Mouse (Mus musculus) urinary bladder, adult 18-20 months (tissue): ENCODE measurements around the gene Zfp784.
A peak's percentile ranks its signal among the peaks of the same experiment; 100 is the strongest.
"Not testable (repeated sequence)": the region's sequence is repeated elsewhere in the genome, so short reads cannot be mapped to it uniquely, and the experiment has no call there.

ENCODE experiments used
- DNase-seq, 2 experiments: peaks; one replicate each; pipeline ENCODE4 v3.0.0; 2022; ENCODE audit warnings: low spot score in 2 of 2, mixed read lengths in 2 of 2

Zfp784 gene

DNA sequence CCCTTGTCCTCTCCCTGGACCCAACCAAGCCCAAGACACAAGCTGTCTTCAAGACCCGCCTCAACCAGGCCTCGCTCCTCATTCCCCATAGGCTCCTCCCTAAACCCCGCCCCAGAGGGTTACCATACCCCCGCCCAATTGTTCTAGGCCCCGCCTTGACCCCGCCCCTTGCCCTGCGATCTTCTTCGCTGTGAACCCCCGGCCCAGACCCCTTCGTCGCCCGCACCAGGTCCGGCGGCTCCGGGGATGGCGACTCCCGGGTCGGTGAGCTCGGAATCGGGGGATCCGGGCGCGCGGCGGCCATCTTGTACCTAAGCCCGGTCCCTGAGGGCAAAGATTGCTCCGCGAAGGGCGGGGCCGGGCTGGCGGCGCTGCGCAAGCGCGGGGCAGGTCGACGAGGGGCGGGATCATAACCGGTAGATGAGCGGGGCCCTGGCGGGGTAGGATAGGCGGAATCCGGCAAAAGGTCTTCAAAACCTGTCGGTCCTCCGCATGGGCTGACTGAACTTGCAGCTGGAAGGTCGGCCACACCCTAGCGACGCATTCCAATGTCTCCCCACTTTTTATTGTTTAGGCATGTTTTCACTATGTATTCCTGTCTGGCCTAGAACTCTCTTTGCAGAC, at the start of gene Zfp784:
Zfp784 (minus strand) TSS at position 338 of the 624 bp plus-strand sequence.
- peak; percentile 93 to 97 for DNase-seq

GRCm38 (mm10) chr7:5087886-5088285, 49.6 kb upstream of the Zfp784 start:
- no peak for DNase-seq

GRCm38 (mm10) chr7:5086921-5087440, 48.7 kb upstream of the Zfp784 start:
- DNase-seq, result no peak

DNA sequence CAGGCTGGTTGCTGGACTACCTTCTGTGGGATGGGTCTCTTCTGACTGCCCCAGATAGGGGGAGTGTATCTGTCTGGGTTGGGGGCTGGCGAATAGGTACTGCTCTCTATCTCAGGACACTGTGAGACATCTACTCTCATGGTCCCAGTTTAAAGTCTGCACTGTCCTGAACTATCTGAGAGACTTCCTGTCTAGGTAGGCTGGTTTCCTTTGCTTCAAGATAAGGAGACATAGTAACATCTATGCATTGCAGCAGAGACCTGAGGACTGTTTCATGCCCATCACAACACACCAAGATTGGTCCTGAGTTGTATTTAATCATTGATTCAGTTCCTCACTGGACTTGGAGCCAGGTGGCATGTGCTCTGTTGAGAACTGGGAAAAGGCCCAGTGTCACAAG, 47.3 kb upstream of the Zfp784 start:
- DNase-seq, result no peak

- no peak for DNase-seq
Observed at GRCm38 (mm10) chr7:5083325-5084105, 45.3 kb upstream of the Zfp784 start.

GRCm38 (mm10) chr7:5081939-5082338, 43.7 kb upstream of the Zfp784 start:
- no peak for DNase-seq

DNA sequence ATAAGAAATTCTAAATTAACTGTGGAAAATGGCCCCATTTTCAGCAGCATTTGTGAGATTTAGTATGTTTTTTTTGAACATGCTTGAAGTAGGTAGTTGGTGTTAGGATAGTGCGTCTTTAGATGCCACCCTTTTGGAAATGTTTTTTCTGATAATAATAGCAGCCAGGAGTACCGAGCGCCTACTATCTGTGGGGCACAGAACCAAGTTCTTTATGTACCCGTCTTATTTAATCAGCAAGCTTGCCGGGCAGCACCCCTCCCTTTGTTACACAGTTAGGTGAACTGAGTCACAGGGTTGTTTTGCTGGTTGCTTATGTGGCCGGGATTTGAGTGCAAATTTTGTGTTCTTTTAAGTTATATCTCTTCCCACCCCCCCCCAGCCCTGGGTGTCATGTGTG, 43.0 kb upstream of the Zfp784 start:
- DNase-seq, result no peak

- no peak for DNase-seq
Observed at GRCm38 (mm10) chr7:5080815-5081214, 42.6 kb upstream of the Zfp784 start.

DNA sequence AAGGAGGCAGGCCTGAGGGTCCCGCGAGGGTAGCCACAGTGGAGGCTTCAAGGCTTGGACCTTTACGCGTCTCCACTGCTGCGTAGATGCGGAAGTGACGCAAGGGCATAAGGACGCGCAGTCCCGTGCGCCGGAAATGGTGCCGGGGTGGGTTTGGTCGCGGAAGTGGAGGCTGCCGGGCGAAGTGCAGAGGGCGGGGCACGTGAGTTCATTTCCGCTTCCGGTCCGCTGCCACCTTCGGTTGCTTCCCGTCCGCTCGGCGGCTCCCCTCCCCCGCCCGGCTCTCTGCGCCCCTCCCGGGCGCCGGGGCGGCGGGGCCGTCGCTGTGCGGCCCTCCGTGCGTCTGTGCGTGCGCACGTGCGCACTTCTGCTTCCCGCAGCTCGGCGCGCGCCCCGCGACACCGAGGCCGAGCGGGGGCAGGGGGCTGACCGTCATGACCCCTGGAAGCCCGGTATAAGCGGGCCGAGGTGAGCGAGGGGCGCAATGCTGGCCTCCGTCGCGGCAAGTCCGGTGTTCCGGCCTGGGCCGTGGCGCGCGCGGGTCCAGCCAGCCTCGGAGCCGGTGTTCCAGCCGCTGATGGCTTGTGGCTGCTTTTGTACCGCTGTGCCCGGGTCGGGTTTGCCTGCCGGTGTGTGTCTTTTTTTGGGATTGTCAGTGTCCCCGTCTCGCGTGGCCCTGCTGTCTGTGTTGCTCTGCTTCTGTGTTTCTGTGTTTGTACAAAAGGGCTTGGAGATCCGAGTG, 41.9 kb upstream of the Zfp784 start, which contains the start of gene Epn1:
Epn1 (plus strand) TSS at position 226 of the 742 bp plus-strand sequence.
- DNase-seq, result peak; percentile 88 to 93

DNA sequence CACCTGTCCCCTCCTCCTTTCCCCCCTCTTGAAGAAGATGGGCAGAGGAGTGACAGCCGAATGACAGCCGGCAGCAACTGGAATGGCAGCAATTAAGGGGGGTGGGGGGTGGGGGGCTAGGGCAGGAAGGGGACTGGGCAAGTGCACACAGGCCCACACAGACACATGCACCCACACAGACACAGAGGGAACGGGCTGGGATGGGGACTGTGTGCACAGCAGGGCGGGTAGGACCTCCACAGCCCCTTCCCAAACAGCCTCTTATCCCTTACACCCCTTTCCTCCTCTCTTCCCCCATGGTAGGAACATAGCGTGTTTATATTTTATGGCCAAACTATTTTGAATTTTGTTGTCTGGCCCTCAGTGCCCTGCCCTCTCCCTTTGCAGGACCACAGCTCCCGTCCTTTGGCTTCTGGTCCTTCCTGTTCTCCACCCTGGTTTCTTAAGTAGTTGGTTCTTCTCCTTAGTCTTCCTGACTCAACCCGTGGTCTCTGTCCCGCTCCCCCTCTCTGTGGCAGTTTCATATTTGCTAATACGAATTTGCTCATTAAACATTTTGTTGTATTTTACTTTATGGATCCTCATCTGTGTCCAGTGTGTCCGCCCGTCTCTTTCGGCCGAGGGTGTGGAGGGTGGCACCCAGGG, 41.2 kb upstream of the Zfp784 start:
- not testable (repeated sequence) for DNase-seq

DNA sequence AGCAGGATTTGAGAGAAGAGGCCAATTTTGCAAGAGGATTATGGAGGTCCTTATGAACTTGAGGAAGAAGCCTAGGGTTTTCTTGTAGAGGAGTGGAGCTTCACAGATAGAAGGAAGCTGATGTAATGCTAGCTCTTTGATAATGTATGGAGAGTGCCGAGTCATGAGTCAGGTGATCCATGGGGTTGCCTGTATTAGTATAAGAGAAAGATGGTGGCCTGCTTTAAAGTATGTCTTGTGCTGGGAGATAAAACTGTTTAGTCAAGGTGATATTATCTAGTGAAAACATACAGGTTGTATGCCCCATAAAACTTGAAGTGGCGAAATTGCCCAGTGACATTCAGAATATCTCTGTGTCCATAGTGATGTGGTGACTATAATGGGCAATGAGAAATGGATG, 38.7 kb upstream of the Zfp784 start:
- no peak for DNase-seq

DNA sequence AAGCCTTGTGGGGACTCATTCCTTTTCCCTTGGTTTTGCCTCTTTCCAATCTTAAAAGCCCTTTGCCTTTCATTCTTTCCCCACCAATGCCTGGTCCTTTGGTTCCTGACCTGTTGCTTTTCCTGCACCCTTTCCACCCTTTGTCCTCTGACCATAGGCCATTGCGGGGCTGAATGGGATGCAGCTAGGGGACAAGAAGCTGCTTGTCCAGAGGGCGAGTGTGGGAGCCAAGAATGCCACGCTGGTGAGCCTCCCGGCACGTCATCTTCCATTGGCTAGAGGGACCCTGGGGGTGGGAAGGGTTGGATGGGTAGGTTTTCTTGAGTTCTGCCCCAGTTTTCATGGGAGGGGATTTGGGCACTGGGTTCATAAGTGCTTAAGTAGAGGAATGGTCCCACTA, 36.7 kb upstream of the Zfp784 start:
- no peak for DNase-seq

- no peak for DNase-seq
Observed at GRCm38 (mm10) chr7:5073586-5073985, 35.3 kb upstream of the Zfp784 start.

DNA sequence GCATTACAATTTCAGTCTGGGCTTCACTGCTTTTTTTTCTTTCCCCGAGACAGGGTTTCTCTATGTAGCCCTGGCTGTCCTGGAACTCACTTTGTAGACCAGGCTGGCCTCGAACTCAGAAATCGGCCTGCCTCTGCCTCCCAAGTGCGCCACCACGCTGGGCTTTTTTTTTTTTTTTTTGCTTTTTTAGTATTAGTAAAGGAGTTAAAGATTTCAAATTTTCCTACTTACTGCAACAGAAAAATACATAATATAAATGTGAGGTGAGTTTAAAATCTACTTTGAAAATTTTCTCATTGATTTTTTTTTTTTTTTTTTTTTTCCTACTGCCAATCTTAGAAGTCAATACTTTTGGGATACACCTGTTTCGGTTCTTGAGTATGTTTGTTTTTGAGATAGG, 26.6 kb upstream of the Zfp784 start:
- no peak for DNase-seq

DNA sequence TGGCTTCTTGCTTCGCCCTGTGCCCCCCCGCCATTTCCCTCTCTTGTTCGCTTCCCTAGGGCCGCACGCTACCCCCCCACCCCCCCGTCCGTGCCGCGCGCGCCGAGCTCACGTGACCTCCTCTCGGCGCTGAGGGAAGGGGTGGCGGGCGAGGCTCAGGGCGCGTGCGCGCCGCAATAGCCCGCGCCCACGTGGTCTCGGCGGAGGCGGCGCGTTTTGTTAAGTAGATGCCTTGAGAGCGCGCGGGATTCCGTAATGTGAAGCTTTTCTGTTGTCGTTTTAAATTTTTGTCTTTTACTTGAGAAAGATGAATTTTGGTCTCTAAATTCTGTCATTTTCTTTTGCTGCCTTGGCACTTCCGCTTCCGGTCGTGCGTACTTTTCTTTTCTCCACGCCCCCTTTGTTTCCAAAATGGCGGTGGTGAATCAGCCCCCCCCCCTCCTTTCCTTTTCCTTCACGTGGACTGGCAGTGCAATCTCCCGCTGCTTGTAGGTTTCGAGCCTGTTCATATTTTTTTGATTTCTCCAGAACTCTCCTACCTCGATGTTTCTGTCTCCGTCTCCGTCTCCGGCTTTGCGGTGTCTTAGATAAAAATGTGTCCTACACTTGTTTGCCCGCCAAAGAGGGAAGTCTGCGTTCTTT, 24.2 kb upstream of the Zfp784 start:
- peak; percentile 56 to 61 for DNase-seq

DNA sequence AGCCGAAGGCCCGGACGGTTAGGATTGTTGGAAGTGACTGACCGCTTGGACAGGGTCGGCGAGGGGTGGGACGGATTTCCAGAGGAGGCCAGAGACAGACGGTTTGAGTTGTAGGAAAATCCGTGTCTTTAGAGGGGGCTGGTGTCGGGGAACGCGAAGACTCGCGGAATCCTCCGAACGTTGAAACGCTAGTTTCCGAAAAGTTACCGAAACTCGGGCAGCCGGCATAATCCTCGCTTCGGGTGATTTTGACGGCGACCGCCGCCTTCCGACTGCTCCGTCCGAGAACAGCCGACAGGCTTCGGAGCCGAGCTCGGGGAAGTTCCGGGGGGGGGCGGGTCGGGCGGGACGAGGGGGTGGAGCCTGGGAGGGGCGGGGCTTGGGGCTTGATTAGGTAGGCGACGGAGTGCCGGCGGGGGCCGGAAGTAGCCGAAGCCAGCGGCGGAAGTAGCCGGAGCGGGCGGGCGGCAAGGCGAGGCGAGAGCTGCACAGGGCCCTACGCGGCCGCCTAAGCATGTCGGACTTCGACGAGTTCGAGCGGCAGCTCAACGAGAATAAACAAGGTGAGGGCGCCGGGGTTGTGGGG, 23.6 kb upstream of the Zfp784 start, which contains the start of gene U2af2:
U2af2 (plus strand) TSS at position 370 of the 586 bp plus-strand sequence.
- DNase-seq, result peak; percentile 83 to 89

DNA sequence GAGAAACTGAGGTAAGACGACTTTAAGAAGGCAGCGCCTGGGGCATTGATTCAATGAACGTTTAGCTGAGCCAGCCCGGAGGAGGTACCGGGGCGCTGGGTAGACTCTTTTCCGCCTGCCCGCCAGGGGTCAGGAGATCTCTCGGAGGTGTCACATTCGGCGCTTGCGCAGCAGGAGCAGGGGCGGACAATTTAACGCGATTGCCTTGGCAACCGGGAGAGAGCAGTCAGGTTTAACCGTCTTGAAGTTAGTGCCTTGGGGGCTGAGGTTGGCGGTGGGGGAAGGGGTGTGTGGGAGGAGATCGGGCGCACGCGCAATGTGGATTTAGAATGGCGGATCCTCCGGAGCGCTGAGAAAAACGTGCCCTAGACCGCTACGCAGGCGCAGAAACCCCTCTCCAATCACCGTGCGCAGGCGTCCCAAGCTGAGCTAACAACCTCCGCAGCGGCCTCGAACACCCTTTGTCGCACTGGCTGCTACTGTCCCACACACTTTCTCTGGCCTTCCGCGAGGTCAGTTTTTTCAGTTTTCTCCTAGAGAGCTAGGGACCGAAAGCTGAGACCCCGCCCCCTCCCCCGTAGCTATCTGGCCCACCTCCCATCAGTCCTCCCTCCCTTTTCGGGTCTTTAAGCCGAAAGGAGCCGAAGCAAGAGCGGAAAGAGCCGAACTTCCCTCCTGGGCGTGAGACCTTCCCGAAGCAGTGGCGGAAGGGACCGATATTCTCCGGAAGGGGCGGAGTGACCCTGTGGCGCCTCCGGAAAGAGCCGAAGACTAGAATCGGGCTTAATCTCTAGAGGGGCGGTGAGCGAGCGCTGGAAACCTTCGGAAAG, 22.9 kb upstream of the Zfp784 start:
- peak; percentile 95 to 96 for DNase-seq

DNA sequence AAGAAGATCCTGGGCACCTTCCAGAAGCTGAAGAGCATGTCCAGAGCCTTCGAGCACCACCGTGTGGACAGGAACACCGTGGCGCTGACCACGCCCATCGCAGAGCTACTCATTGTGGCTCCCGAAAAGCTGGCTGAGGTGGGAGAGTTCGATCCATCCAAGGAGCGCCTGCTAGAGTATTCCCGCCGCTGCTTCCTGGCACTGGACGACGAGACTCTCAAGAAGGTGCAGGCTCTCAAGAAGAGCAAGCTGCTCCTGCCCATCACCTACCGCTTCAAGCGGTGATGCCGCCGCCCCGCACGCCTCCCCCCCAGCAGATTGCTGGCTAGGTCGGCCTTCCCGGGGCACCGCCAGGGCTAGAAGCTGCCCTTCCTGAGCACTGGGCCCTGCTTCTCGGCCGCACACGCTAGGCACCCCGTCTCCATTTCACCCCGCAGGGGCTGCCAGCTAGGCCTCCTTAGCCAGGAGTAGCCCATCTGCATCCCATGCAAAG, 22.0 kb upstream of the Zfp784 start:
- DNase-seq, result peak; percentile 68 to 73

GRCm38 (mm10) chr7:5059421-5059820, 21.2 kb upstream of the Zfp784 start:
- DNase-seq, result no peak

GRCm38 (mm10) chr7:5058631-5059030, 20.4 kb upstream of the Zfp784 start:
- no peak for DNase-seq
